Mouse (Mus musculus): ENCODE data around the gene Tmem59. TPM values are rescaled to one million over a fixed set of nuclear protein-coding genes. Genes with fewer than 3 reads are reported as not detected.

Gene Tmem59
- polyA plus RNA-seq, 1 experiment from 2014 or later = 390 TPM

DNA sequence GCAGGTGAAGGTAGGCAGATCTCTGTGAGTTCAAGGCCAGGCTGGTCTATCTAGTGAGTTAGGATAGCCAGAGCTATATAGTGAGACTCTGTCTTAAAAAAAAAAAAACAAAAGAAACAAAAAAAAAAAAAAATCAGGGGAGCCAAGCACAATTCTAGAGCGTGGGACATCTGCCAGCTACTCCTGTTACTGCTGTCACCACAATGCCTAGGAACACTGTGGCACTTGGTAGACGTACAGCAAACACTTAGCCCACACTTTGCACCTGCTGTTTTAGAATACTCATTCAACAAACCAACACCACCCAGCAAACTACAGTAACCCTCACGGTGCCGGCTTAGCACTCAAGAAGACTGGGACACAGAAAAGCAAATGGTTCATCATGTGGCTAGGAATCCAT, 33.3 kb downstream of the Tmem59 start:
- Histone ChIP-seq H3K4me3 (ENCODE audit: low read depth, low read length) (no peak overlapping the region), H3K9ac (ENCODE audit: low read depth, low read length) (no peak overlapping the region), H3K4me1 (replicated peaks; ENCODE audit: control insufficient read depth, insufficient read depth, low read length) (no peaks in the 10 kb centered on the region), H3K27me3 (ENCODE audit: control insufficient read depth, insufficient read depth, low read length) (no peaks in the 10 kb centered on the region), H3K9me3 (ENCODE audit: control insufficient read depth, low read length) (no peaks in the 10 kb centered on the region), H3K36me3 (ENCODE audit: control insufficient read depth, insufficient read depth, low read length) (0 out of 2 replicates have a peak, but pooled peaks cover 2% of the 10 kb centered on the region), H3K27ac (ENCODE audit: low read depth, low read length) (no peak overlapping the region), H3K4me2 (replicated peaks; ENCODE audit: low read depth, low read length) (no peak overlapping the region)
- ATAC-seq (ENCODE audit: low FRiP score) (no peak), DNase-seq (ENCODE audit: low spot score) (no peak)
- WGBS = 89% methylated on average over 4 of the region's 4 CpGs

DNA sequence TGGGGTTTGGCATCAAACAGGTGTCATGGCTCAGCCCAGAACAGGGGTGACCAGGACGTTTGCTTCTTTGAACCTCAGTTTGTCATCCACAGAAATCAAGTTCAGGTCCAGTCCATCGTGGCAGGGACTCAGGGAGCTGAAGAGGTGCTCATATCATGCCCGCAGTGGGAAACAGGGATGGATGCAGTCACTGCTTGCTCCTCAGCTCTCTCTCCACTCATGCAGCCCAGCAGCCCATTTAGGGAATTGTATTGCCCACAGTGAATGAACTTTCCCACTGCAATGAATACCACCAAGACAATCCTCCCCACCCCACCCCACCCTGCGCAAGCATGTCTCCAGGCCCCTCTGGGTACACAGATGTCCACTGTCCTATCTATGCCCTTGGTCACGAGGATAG, 33.7 kb downstream of the Tmem59 start:
- no peak overlapping the region for H3K27ac ChIP-seq (ENCODE audit: low read depth, low read length)
- WGBS = 84% methylated on average over 5 of the region's 5 CpGs
- no peaks in the 10 kb centered on the region for H3K4me1 ChIP-seq (replicated peaks; ENCODE audit: control insufficient read depth, insufficient read depth, low read length)
- H3K4me2 ChIP-seq (replicated peaks; ENCODE audit: low read depth, low read length) = no peak overlapping the region
- no peak overlapping the region for H3K9ac ChIP-seq (ENCODE audit: low read depth, low read length)
- no peaks in the 10 kb centered on the region for H3K9me3 ChIP-seq (ENCODE audit: control insufficient read depth, low read length)
- no peaks in the 10 kb centered on the region for H3K27me3 ChIP-seq (ENCODE audit: control insufficient read depth, insufficient read depth, low read length)
- H3K36me3 ChIP-seq (ENCODE audit: control insufficient read depth, insufficient read depth, low read length) = 0 out of 2 replicates have a peak, but pooled peaks cover under 1% of the 10 kb centered on the region
- H3K4me3 ChIP-seq (ENCODE audit: low read depth, low read length) = no peak overlapping the region
- DNase-seq (ENCODE audit: low spot score) (no peak), ATAC-seq (ENCODE audit: low FRiP score) (no peak)

DNA sequence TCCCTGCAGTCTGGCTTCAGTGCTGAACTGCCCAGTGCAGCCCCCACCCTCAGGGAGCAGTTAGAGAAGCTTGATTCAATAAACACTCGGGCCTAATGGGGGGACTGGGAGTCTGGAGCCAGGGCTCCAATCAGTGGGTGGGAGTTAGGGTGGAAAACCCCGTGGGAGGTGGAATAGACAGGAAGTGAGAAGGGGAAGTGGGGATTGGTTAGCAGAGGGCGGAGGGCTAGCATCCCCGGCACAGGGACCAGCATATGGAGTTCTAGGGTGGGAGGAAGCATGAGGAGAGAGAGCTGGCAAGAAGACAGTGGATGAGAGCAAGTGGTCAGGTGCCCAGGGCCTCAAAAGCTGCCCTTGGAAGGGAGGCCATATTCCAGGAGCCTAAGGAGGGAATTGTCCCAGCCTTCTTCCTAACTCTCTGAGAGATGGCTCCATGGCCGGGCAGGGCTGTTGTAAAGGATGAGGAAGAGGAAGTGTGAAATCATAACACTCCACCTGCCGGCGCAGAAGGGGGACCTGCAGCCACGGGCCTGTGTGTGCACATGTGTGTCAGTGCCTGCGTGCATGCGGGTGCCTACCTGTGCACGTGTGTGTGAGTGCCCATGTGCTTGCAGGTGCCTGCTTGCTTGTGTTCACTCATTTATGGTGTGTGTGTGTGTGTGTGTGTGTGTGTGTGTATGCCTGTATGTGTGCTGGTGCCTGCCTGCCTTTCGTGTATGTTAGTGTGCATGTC, 35.2 kb downstream of the Tmem59 start:
- WGBS = 84% methylated on average over 12 of the region's 12 CpGs
- no peak for DNase-seq (ENCODE audit: low spot score)
- H3K36me3 ChIP-seq (ENCODE audit: control insufficient read depth, insufficient read depth, low read length) = no peaks in the 10 kb centered on the region
- H3K27ac ChIP-seq (ENCODE audit: low read depth, low read length) = no peak overlapping the region
- no peaks in the 10 kb centered on the region for H3K9me3 ChIP-seq (ENCODE audit: control insufficient read depth, low read length)
- no peak overlapping the region for H3K4me2 ChIP-seq (replicated peaks; ENCODE audit: low read depth, low read length)
- no peak for ATAC-seq (ENCODE audit: low FRiP score)
- no peaks in the 10 kb centered on the region for H3K27me3 ChIP-seq (ENCODE audit: control insufficient read depth, insufficient read depth, low read length)
- H3K4me3 ChIP-seq (ENCODE audit: low read depth, low read length) = no peak overlapping the region
- H3K9ac ChIP-seq (ENCODE audit: low read depth, low read length) = no peak overlapping the region
- H3K4me1 ChIP-seq (replicated peaks; ENCODE audit: control insufficient read depth, insufficient read depth, low read length) = no peaks in the 10 kb centered on the region

DNA sequence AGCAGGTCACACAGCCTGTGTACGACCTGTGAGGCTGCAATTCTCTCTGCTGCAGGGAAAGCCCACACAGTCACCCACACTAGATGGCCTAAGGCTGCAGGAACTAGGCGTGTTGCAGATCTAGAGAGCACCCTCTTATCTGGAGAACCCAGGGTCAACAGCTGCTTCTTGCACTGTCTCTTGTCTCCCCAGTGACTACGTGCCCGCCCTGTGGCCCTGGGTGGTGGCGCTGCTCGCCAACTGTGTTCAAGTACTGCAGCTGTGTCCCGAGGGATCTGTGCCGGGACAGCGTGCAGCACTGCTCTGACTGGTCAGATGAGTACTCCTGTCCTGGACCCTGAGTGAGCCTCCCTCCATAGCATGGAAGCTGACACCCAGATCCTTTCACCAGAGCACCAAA, 39.4 kb downstream of the Tmem59 start:
- DNase-seq (ENCODE audit: low spot score) = no peak
- WGBS = 88% methylated on average over 9 of the region's 9 CpGs
- Histone ChIP-seq H3K4me1 (replicated peaks; ENCODE audit: control insufficient read depth, insufficient read depth, low read length) (no peaks in the 10 kb centered on the region), H3K4me3 (ENCODE audit: low read depth, low read length) (no peak overlapping the region), H3K9ac (ENCODE audit: low read depth, low read length) (no peak overlapping the region), H3K4me2 (replicated peaks; ENCODE audit: low read depth, low read length) (no peak overlapping the region), H3K9me3 (ENCODE audit: control insufficient read depth, low read length) (no peaks in the 10 kb centered on the region), H3K36me3 (ENCODE audit: control insufficient read depth, insufficient read depth, low read length) (no peaks in the 10 kb centered on the region), H3K27ac (ENCODE audit: low read depth, low read length) (no peak overlapping the region), H3K27me3 (ENCODE audit: control insufficient read depth, insufficient read depth, low read length) (no peaks in the 10 kb centered on the region)
- ATAC-seq (ENCODE audit: low FRiP score) = no peak

DNA sequence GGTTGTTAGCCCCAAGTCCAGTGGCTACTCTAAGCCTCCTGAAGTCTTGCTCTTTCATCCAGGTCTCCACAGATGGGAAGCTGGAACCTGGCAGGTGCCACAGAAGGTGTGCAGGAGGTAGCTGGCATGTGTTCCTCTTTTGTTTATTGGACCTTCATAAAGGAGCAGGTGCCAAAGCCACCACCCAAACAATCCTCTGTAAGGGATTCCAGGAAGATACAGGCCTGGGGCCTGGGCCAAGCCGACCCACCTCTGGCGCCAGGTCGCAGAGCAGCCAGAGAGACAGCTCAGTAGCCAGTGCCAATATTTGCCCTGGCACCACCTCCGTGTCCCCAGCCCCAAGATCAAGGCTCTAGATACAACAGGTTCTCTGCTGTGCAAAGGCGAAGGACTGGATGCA, 43.3 kb downstream of the Tmem59 start:
- no peaks in the 10 kb centered on the region for H3K36me3 ChIP-seq (ENCODE audit: control insufficient read depth, insufficient read depth, low read length)
- 92% methylated on average over 5 of the region's 5 CpGs for WGBS

DNA sequence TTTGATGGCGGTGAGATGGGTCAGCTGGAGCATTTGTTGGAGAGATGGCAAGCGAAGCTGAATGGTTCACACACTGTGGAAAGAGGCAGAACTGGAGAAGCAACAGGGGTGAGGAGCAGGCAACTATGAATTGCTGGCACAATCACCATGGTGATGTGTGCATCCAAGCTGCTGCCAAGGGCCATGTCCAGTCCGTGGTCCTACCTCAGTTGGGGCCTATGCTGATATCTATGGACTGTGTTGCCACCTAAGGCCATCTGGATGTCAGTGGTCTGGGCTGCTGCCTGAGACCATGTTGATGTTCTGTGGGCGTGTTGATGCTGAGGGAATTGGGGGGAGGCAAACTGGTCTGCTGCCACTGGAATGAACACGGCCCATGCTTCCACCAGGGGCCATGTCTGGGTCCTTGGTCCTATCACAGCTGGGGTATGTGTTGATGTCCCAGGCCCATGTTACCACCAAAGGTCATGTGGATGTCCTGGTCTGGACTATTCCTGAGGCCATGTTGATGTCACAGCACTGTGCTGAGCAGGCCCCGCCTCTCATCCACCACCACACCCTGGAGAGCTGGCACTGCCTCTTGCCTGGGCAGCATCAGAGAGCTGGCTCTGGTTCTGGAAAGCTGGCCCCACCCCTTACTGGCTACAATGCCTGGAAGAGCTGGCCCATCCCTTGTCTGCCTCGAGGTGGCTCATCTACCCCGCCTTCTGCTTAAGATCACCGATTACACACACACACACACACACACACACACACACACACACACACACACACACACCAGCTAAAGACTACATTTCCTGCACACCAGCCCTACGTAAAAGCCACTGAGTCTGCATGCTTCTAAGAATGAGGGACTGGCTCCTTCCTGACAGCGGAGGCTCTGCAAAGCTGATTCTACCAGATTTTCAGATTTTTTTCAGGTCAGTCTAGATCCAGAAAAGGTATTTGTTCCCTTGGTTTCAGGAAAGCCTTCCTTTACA, 45.3 kb downstream of the Tmem59 start:
- 87% methylated on average over 11 of the region's 11 CpGs for WGBS
- H3K4me3 ChIP-seq (ENCODE audit: low read depth, low read length) = no peak overlapping the region
- no peaks in the 10 kb centered on the region for H3K27me3 ChIP-seq (ENCODE audit: control insufficient read depth, insufficient read depth, low read length)
- no peak overlapping the region for H3K4me2 ChIP-seq (replicated peaks; ENCODE audit: low read depth, low read length)
- H3K4me1 ChIP-seq (replicated peaks; ENCODE audit: control insufficient read depth, insufficient read depth, low read length) = no peaks in the 10 kb centered on the region
- H3K27ac ChIP-seq (ENCODE audit: low read depth, low read length) = no peak overlapping the region
- ATAC-seq (ENCODE audit: low FRiP score) (no peak), DNase-seq (ENCODE audit: low spot score) (no peak)
- no peaks in the 10 kb centered on the region for H3K9me3 ChIP-seq (ENCODE audit: control insufficient read depth, low read length)
- no peak overlapping the region for H3K9ac ChIP-seq (ENCODE audit: low read depth, low read length)
- no peaks in the 10 kb centered on the region for H3K36me3 ChIP-seq (ENCODE audit: control insufficient read depth, insufficient read depth, low read length)

More for the DNA sequence above, 43.3 kb downstream of the Tmem59 start:
- DNase-seq (ENCODE audit: low spot score) = no peak
- Histone ChIP-seq H3K4me2 (replicated peaks; ENCODE audit: low read depth, low read length) (no peak overlapping the region), H3K9me3 (ENCODE audit: control insufficient read depth, low read length) (no peaks in the 10 kb centered on the region), H3K27me3 (ENCODE audit: control insufficient read depth, insufficient read depth, low read length) (no peaks in the 10 kb centered on the region), H3K27ac (ENCODE audit: low read depth, low read length) (no peak overlapping the region), H3K4me1 (replicated peaks; ENCODE audit: control insufficient read depth, insufficient read depth, low read length) (no peaks in the 10 kb centered on the region), H3K4me3 (ENCODE audit: low read depth, low read length) (no peak overlapping the region), H3K9ac (ENCODE audit: low read depth, low read length) (no peak overlapping the region)
- no peak for ATAC-seq (ENCODE audit: low FRiP score)

DNA sequence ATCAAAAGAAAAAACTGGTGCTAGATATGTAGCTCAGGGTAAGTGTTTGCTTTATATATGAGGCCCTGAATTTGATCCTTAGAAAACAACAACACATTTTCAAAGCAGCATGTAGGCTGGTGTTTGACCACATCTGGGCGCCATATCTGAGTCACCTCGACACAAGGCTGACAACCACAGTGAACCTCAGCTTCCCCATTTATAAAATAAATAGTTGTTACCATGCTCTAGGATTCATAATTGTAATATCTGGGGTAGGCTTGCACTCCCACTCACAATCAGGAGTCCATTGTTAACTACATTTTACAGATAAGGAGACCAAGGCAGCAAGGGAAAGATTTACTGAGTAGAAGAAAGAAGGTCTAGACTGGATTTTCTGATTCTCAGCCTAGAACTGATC, 48.1 kb downstream of the Tmem59 start:
- no peak for DNase-seq (ENCODE audit: low spot score)
- H3K4me3 ChIP-seq (ENCODE audit: low read depth, low read length) = no peak overlapping the region
- H3K4me2 ChIP-seq (replicated peaks; ENCODE audit: low read depth, low read length) = no peak overlapping the region
- no peaks in the 10 kb centered on the region for H3K36me3 ChIP-seq (ENCODE audit: control insufficient read depth, insufficient read depth, low read length)
- no peaks in the 10 kb centered on the region for H3K27me3 ChIP-seq (ENCODE audit: control insufficient read depth, insufficient read depth, low read length)
- no peak for ATAC-seq (ENCODE audit: low FRiP score)
- H3K4me1 ChIP-seq (replicated peaks; ENCODE audit: control insufficient read depth, insufficient read depth, low read length) = no peaks in the 10 kb centered on the region
- H3K9ac ChIP-seq (ENCODE audit: low read depth, low read length) = no peak overlapping the region
- no peaks in the 10 kb centered on the region for H3K9me3 ChIP-seq (ENCODE audit: control insufficient read depth, low read length)
- WGBS = 83% methylated on average over 2 of the region's 2 CpGs
- H3K27ac ChIP-seq (ENCODE audit: low read depth, low read length) = no peak overlapping the region

DNA sequence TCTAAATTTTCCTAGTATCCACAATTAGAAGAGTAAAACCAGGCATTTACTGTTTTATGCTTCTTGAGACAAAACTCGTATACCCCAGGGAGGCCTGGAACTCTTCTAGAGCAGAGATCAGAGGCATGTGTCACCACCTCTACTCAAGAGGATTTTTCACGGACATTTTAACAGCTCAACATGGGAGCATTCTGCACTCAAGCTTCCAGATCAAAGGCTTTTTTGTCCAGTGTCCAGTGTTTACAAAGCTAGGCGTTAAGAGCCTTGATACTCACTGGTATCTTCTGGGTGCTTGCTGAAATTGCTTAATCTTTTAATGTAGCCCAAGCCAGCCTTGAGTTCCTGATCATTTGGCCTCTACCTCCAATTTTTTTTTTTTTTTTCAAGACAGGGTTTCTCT, 54.0 kb downstream of the Tmem59 start:
- Histone ChIP-seq H3K9me3 (ENCODE audit: control insufficient read depth, low read length) (no peaks in the 10 kb centered on the region), H3K4me1 (replicated peaks; ENCODE audit: control insufficient read depth, insufficient read depth, low read length) (no peaks in the 10 kb centered on the region), H3K36me3 (ENCODE audit: control insufficient read depth, insufficient read depth, low read length) (0 out of 2 replicates have a peak, but pooled peaks cover 2% of the 10 kb centered on the region), H3K27ac (ENCODE audit: low read depth, low read length) (no peak overlapping the region), H3K4me2 (replicated peaks; ENCODE audit: low read depth, low read length) (no peak overlapping the region), H3K4me3 (ENCODE audit: low read depth, low read length) (no peak overlapping the region), H3K27me3 (ENCODE audit: control insufficient read depth, insufficient read depth, low read length) (no peaks in the 10 kb centered on the region), H3K9ac (ENCODE audit: low read depth, low read length) (no peak overlapping the region)
- DNase-seq (ENCODE audit: low spot score) (no peak), ATAC-seq (ENCODE audit: low FRiP score) (no peak)
- 71% methylated on average over 3 of the region's 3 CpGs for WGBS

Measured in hindbrain, embryonic 11.5 days (tissue).